Mouse (Mus musculus) heart, embryonic 11.5 days (tissue): ENCODE data around the gene Plcxd3. TPM values are rescaled to one million over a fixed set of nuclear protein-coding genes. Genes with fewer than 3 reads are reported as not detected.
"Not testable (repeated sequence)": the region's sequence is repeated elsewhere in the genome, so short reads cannot be mapped to it uniquely, and the experiment has no call there.

Source experiments
- ATAC-seq: fragments of 200-750 bp; cut with Nextera tagmentation; replicated peaks from 2 replicates; pipeline ENCODE4 v1.8.0; 2017; ENCODE audit warnings: moderate library complexity; ENCODE audit not compliant: insufficient number of reproducible peaks, low FRiP score, low TSS enrichment
- H3K27ac ChIP-seq: fragments of 300-500 bp; sonication (generic); 2 replicates; pipeline ENCODE4 v1.5.1; 2014; ENCODE audit warnings: mild to moderate bottlenecking, low read depth, low read length
- H3K27me3 ChIP-seq: fragments of 300-500 bp; sonication (generic); 2 replicates; pipeline ENCODE4 v1.6.1; 2014; ENCODE audit warnings: mild to moderate bottlenecking, low read length, mixed read lengths; ENCODE audit not compliant: control insufficient read depth, insufficient read depth
- H3K36me3 ChIP-seq: fragments of 300-500 bp; sonication (generic); 2 replicates; pipeline ENCODE4 v1.6.1; 2014; ENCODE audit warnings: mild to moderate bottlenecking, low read length, moderate library complexity, mixed read lengths; ENCODE audit not compliant: control insufficient read depth, insufficient read depth
- H3K4me1 ChIP-seq: fragments of 300-500 bp; sonication (generic); 2 replicates; pipeline ENCODE4 v1.6.1; 2014; ENCODE audit warnings: low read length; ENCODE audit not compliant: control insufficient read depth, insufficient read depth
- H3K4me2 ChIP-seq: fragments of 300-500 bp; sonication (generic); 2 replicates; pipeline ENCODE4 v1.6.1; 2014; ENCODE audit warnings: mild to moderate bottlenecking, moderate library complexity
- H3K4me3 ChIP-seq: fragments of 300-500 bp; sonication (generic); 2 replicates; pipeline ENCODE4 v1.5.1; 2014; ENCODE audit warnings: low read depth, low read length
- H3K9ac ChIP-seq: fragments of 300-500 bp; sonication (generic); 2 replicates; pipeline ENCODE4 v1.6.1; 2014; ENCODE audit warnings: mild to moderate bottlenecking, low read depth, low read length, moderate library complexity
- H3K9me3 ChIP-seq: fragments of 300-500 bp; sonication (generic); replicated peaks from 2 replicates; pipeline ENCODE4 v1.6.1; 2016; ENCODE audit warnings: low read length; ENCODE audit not compliant: control insufficient read depth
- WGBS: fragments of 180-500 bp; shearing (Covaris S2); extraction: QIAGEN DNeasy Blood & Tissue Kit; methylation state at CpG from one replicate; pipeline ENCODE4 v1.1.7; 2014; ENCODE audit not compliant: insufficient replicate concordance; 5-methylcytosine and 5-hydroxymethylcytosine counted together
- polyA plus RNA-seq: library from polyadenylated mRNA; unstranded; fragments of >200 nt; fragmentation: Nextera tagmentation; extraction: Ambion mirVana; gene quantifications from 2 replicates; pipeline ENCODE4 v1.2.1, GENCODE M21; 2014

The Plcxd3 gene
- polyA plus RNA-seq, 1 experiment from 2014 or later = 1.4 TPM

- Histone ChIP-seq H3K27ac (no peak overlapping the region), H3K9ac (no peak overlapping the region), H3K4me3 (no peak overlapping the region), H3K4me2 (no peak overlapping the region), H3K9me3 (no peaks in the 10 kb centered on the region), H3K4me1 (no peaks in the 10 kb centered on the region), H3K36me3 (no peaks in the 10 kb centered on the region), H3K27me3 (no peaks in the 10 kb centered on the region)
- WGBS = 76% methylated on average over 3 of the region's 3 CpGs
- no peak for ATAC-seq
Measured at GRCm38 (mm10) chr15:4498036-4498435, 122.7 kb downstream of the Plcxd3 start.

- ATAC-seq = no peak
- Histone ChIP-seq H3K9me3 (no peaks in the 10 kb centered on the region), H3K27me3 (no peaks in the 10 kb centered on the region), H3K4me2 (no peak overlapping the region), H3K27ac (no peak overlapping the region), H3K4me1 (no peaks in the 10 kb centered on the region), H3K9ac (no peak overlapping the region), H3K4me3 (no peak overlapping the region), H3K36me3 (no peaks in the 10 kb centered on the region)
- 81% methylated on average over 3 of the region's 3 CpGs for WGBS
Measured at GRCm38 (mm10) chr15:4503366-4503765, 128.1 kb downstream of the Plcxd3 start.

GRCm38 (mm10) chr15:4503826-4504225 is 128.5 kb downstream of the Plcxd3 start:
- 70% methylated on average over 4 of the region's 4 CpGs for WGBS

GRCm38 (mm10) chr15:4514724-4515123 is 139.4 kb downstream of the Plcxd3 start:
- Histone ChIP-seq H3K27ac (no peak overlapping the region), H3K9me3 (no peaks in the 10 kb centered on the region), H3K27me3 (no peaks in the 10 kb centered on the region), H3K9ac (no peak overlapping the region), H3K4me2 (no peak overlapping the region), H3K36me3 (no peaks in the 10 kb centered on the region), H3K4me1 (no peaks in the 10 kb centered on the region), H3K4me3 (no peak overlapping the region)
- ATAC-seq = no peak
- 88% methylated on average over 1 of the region's 1 CpGs for WGBS

More at GRCm38 (mm10) chr15:4503826-4504225, 128.5 kb downstream of the Plcxd3 start:
- Histone ChIP-seq H3K4me3 (no peak overlapping the region), H3K27ac (no peak overlapping the region), H3K36me3 (no peaks in the 10 kb centered on the region), H3K4me1 (no peaks in the 10 kb centered on the region), H3K9me3 (no peaks in the 10 kb centered on the region), H3K9ac (no peak overlapping the region), H3K4me2 (no peak overlapping the region), H3K27me3 (no peaks in the 10 kb centered on the region)
- ATAC-seq = no peak

GRCm38 (mm10) chr15:4524598-4524997 is 149.3 kb downstream of the Plcxd3 start:
- ATAC-seq = no peak
- Histone ChIP-seq H3K4me2 (no peak overlapping the region), H3K4me3 (no peak overlapping the region), H3K27ac (no peak overlapping the region), H3K36me3 (no peaks in the 10 kb centered on the region), H3K4me1 (no peaks in the 10 kb centered on the region), H3K9ac (no peak overlapping the region), H3K9me3 (no peaks in the 10 kb centered on the region), H3K27me3 (no peaks in the 10 kb centered on the region)
- WGBS = 64% methylated on average over 3 of the region's 3 CpGs

- Histone ChIP-seq H3K27ac (no peak overlapping the region), H3K36me3 (no peaks in the 10 kb centered on the region), H3K4me2 (no peak overlapping the region), H3K9ac (no peak overlapping the region), H3K4me3 (no peak overlapping the region), H3K27me3 (no peaks in the 10 kb centered on the region), H3K4me1 (no peaks in the 10 kb centered on the region), H3K9me3 (no peaks in the 10 kb centered on the region)
- no peak for ATAC-seq
- WGBS = 89% methylated on average over 2 of the region's 2 CpGs
Measured at GRCm38 (mm10) chr15:4533700-4534099, 158.4 kb downstream of the Plcxd3 start.

- Histone ChIP-seq H3K4me3 (no peak overlapping the region), H3K27ac (no peak overlapping the region), H3K4me2 (no peak overlapping the region), H3K9ac (no peak overlapping the region), H3K4me1 (no peaks in the 10 kb centered on the region), H3K9me3 (no peaks in the 10 kb centered on the region), H3K27me3 (no peaks in the 10 kb centered on the region), H3K36me3 (no peaks in the 10 kb centered on the region)
- ATAC-seq = no peak
- WGBS = 78% methylated on average over 5 of the region's 5 CpGs
Measured at GRCm38 (mm10) chr15:4559121-4559520, 183.8 kb downstream of the Plcxd3 start.

GRCm38 (mm10) chr15:4561431-4561970 is 186.2 kb downstream of the Plcxd3 start:
- H3K4me1 ChIP-seq = no peaks in the 10 kb centered on the region
- ATAC-seq = no peak
- no peak overlapping the region for H3K4me2 ChIP-seq
- H3K27ac ChIP-seq = no peak overlapping the region
- WGBS = 65% methylated on average over 6 of the region's 6 CpGs
- H3K9ac ChIP-seq = no peak overlapping the region
- H3K9me3 ChIP-seq = no peaks in the 10 kb centered on the region
- H3K27me3 ChIP-seq = no peaks in the 10 kb centered on the region
- H3K4me3 ChIP-seq = no peak overlapping the region
- H3K36me3 ChIP-seq = no peaks in the 10 kb centered on the region

GRCm38 (mm10) chr15:4595521-4595920 is 220.2 kb downstream of the Plcxd3 start:
- not testable (repeated sequence) for H3K36me3 ChIP-seq, ATAC-seq, H3K4me3 ChIP-seq, H3K9me3 ChIP-seq, H3K4me2 ChIP-seq, H3K27me3 ChIP-seq, H3K4me1 ChIP-seq, H3K9ac ChIP-seq, H3K27ac ChIP-seq
- 93% methylated on average over 8 of the region's 8 CpGs for WGBS
